Mouse (Mus musculus) cortical plate, adult 2 months (tissue): ENCODE measurements at regions not wholly inside any gene's neighbourhood (a gene's known extent, or its start where the extent isn't known, plus 50 kb on each side); places are given as distances from the start of the nearest gene placed in this dataset.

Source experiments
- CTCF ChIP-seq: fragments of 200-500 bp; IDR thresholded peaks from 2 replicates; pipeline ENCODE4 v1.5.1; 2011; ENCODE audit warnings: mild to moderate bottlenecking, control low read depth, low read length; ENCODE audit not compliant: insufficient read depth; ENCODE audit errors: extremely low read depth
- POLR2A ChIP-seq: fragments of 200-500 bp; IDR thresholded peaks from 2 replicates; pipeline ENCODE4 v1.6.1; 2011; ENCODE audit warnings: mild to moderate bottlenecking, low read length, control low read depth; ENCODE audit not compliant: insufficient read depth; ENCODE audit errors: extremely low read depth

DNA sequence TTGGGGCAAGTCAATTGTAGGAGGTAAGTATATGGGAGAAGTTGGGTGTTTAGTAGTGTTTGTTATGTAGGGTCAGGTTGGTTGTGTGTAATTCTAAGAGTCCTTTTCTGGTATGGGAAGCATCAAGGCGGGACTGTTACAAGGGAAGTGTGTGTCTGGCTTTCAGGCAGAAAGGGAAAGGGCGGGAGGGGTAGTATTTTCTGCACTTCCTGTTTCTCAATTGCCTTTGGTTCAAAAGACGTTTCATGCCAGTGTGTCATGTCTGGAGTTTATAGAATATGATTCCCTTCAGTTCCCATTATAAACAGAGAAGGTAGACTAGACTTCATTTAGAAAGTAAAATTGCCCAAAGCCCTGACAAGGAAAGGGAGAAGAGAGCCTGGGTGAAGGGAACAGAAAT is 107.7 kb upstream of the Cwc22 start:
- TF ChIP-seq POLR2A, result no peak
- no peak for TF ChIP-seq CTCF
